Mouse (Mus musculus) erythroblast, embryonic 14.5 days (primary cell): Measurements from ENCODE around the gene Tctn1.

Experiments used
- GATA1 ChIP-seq: IDR thresholded peaks from 2 replicates; pipeline ENCODE4 v1.6.1; 2012; ENCODE audit warnings: low read length, inconsistent platforms, mixed read lengths
- TAL1 ChIP-seq: IDR thresholded peaks from 3 replicates; pipeline ENCODE4 v1.6.1; 2012; ENCODE audit warnings: low read length, inconsistent platforms, mixed read lengths

GRCm38 (mm10) chr5:122312346-122312745 lies 48.1 kb upstream of the Tctn1 start:
- TF ChIP-seq TAL1 (no peak), GATA1 (no peak)
